Mouse (Mus musculus): ENCODE measurements around the gene Polr2j. TPM values are rescaled to one million over a fixed set of nuclear protein-coding genes. Genes with fewer than 3 reads are reported as not detected.

Gene Polr2j
- polyA plus RNA-seq, 1 experiment = 107 TPM

- DNase-seq (ENCODE audit: low read depth) = no peak
Observed at GRCm38 (mm10) chr5:136165246-136165645, 48.8 kb downstream of the Polr2j start.

- no peak for DNase-seq (ENCODE audit: low read depth)
Observed at GRCm38 (mm10) chr5:136167296-136167695, 50.9 kb downstream of the Polr2j start.

GRCm38 (mm10) chr5:136168071-136168470 lies 51.6 kb downstream of the Polr2j start:
- no peak for DNase-seq (ENCODE audit: low read depth)

- DNase-seq (ENCODE audit: low read depth) = no peak
Observed at GRCm38 (mm10) chr5:136169626-136170511, 53.4 kb downstream of the Polr2j start.

- no peak for DNase-seq (ENCODE audit: low read depth)
Observed at GRCm38 (mm10) chr5:136170512-136171362, 54.3 kb downstream of the Polr2j start, which contains the start of gene Orai2. TSS of gene Orai2 (minus strand) at chr5:136170713.

- no peak for DNase-seq (ENCODE audit: low read depth)
Observed at GRCm38 (mm10) chr5:136171363-136172341, 55.2 kb downstream of the Polr2j start.

Other genes with a start within 250 kb of the Polr2j start
- 195 and 199 TPM in 2 replicates for gene Hspb1, start 228.7 kb upstream of the Polr2j start, polyA plus RNA-seq (2012; rRNA removed)
- gene Ywhag, start 182.0 kb upstream of the Polr2j start, polyA plus RNA-seq (2012; rRNA removed) = 138 and 165 TPM in 2 replicates
- gene Ssc4d, start 142.1 kb upstream of the Polr2j start, polyA plus RNA-seq (2012; rRNA removed) = 12.2 and 15.4 TPM in 2 replicates
- gene Zp3, start 136.5 kb upstream of the Polr2j start, polyA plus RNA-seq (2012; rRNA removed) = not detected in 2 replicates
- gene Dtx2, start 121.8 kb upstream of the Polr2j start, polyA plus RNA-seq (2012; rRNA removed) = 44.3 and 51.7 TPM in 2 replicates
- 29.6 and 32.1 TPM in 2 replicates for gene Upk3b, start 78.1 kb upstream of the Polr2j start, polyA plus RNA-seq (2012; rRNA removed)
- 0.99 and 1.1 TPM in 2 replicates for gene Upk3bl, start 62.1 kb upstream of the Polr2j start, polyA plus RNA-seq (2012; rRNA removed)
- gene Rasa4, start 32.7 kb upstream of the Polr2j start, polyA plus RNA-seq (2012; rRNA removed) = 11.2 and 12.8 TPM in 2 replicates
- 19.4 and 22.3 TPM in 2 replicates for gene Lrwd1, start 19.4 kb downstream of the Polr2j start, polyA plus RNA-seq (2012; rRNA removed)
- gene Alkbh4, start 19.5 kb downstream of the Polr2j start, polyA plus RNA-seq (2012; rRNA removed) = 10.8 and 11.2 TPM in 2 replicates
- 9.3 and 10.0 TPM in 2 replicates for gene Orai2, start 54.1 kb downstream of the Polr2j start, polyA plus RNA-seq (2012; rRNA removed)
- gene Prkrip1, start 82.3 kb downstream of the Polr2j start, polyA plus RNA-seq (2012; rRNA removed) = 11.9 and 12.9 TPM in 2 replicates
- gene Sh2b2, start 129.9 kb downstream of the Polr2j start, polyA plus RNA-seq (2012; rRNA removed) = 28.1 and 31.8 TPM in 2 replicates

Measured in gonadal fat pad, adult 2 months (tissue).